Mouse (Mus musculus): Measurements from ENCODE around the gene 9530068E07Rik.

- TF ChIP-seq CTCF (IDR thresholded peaks at IDR 0.05; ENCODE audit: extremely low read depth, insufficient read depth, insufficient read length, insufficient replicate concordance) (no peak), POLR2A (IDR thresholded peaks at IDR 0.05; ENCODE audit: low read depth, low read length) (no peak)
These were observed 6.3 kb downstream of the 9530068E07Rik start for GRCm38 (mm10) chr11:52402566-52402965.
